Mouse (Mus musculus) hindbrain, embryonic 14.5 days (tissue): ENCODE measurements around the gene Hist1h2ap. TPM values are rescaled to one million over a fixed set of nuclear protein-coding genes. Genes with fewer than 3 reads are reported as not detected.
"Not testable (repeated sequence)": the region's sequence is repeated elsewhere in the genome, so short reads cannot be mapped to it uniquely, and the experiment has no call there.

Experiments used
- ATAC-seq: fragments of 200-750 bp; cut with Nextera tagmentation; 2 replicates; pipeline ENCODE4 v1.8.0; 2017; ENCODE audit warnings: moderate number of reproducible peaks, mild to moderate bottlenecking, moderate TSS enrichment, moderate library complexity; ENCODE audit not compliant: low FRiP score
- DNase-seq: peaks from one replicate; pipeline ENCODE4 v3.0.0-alpha.2; 2015; ENCODE audit warnings: low spot score
- H3K27ac ChIP-seq: fragments of 300-500 bp; sonication (generic); 2 replicates; pipeline ENCODE4 v1.5.1; 2014; ENCODE audit warnings: mild to moderate bottlenecking, moderate library complexity
- H3K27me3 ChIP-seq: fragments of 300-500 bp; sonication (generic); 2 replicates; pipeline ENCODE4 v1.6.1; 2014; ENCODE audit warnings: mild to moderate bottlenecking, low read length, mixed read lengths; ENCODE audit not compliant: control insufficient read depth, insufficient read depth
- H3K36me3 ChIP-seq: fragments of 300-500 bp; sonication (generic); replicated peaks from 2 replicates; pipeline ENCODE4 v1.6.1; 2014; ENCODE audit not compliant: control insufficient read depth, insufficient read depth
- H3K4me1 ChIP-seq: fragments of 300-500 bp; sonication (generic); replicated peaks from 2 replicates; pipeline ENCODE4 v1.6.1; 2014; ENCODE audit warnings: antibody characterized with exemption, low read length, mixed read lengths; ENCODE audit not compliant: control insufficient read depth, insufficient read depth
- H3K4me2 ChIP-seq: fragments of 300-500 bp; sonication (generic); replicated peaks from 2 replicates; pipeline ENCODE4 v1.6.1; 2014; ENCODE audit warnings: mild to moderate bottlenecking, moderate library complexity
- H3K4me3 ChIP-seq: fragments of 300-500 bp; sonication (generic); replicated peaks from 2 replicates; pipeline ENCODE4 v1.5.1; 2014; ENCODE audit warnings: mild to moderate bottlenecking, low read length
- H3K9ac ChIP-seq: fragments of 300-500 bp; sonication (generic); 2 replicates; pipeline ENCODE4 v1.6.1; 2014
- H3K9me3 ChIP-seq: fragments of 300-500 bp; sonication (generic); 2 replicates; pipeline ENCODE4 v1.6.1; 2016; ENCODE audit warnings: low read length; ENCODE audit not compliant: control insufficient read depth
- WGBS: fragments of 180-500 bp; shearing (Covaris S2); extraction: QIAGEN DNeasy Blood & Tissue Kit; methylation state at CpG from one replicate; pipeline ENCODE4 v1.1.7; 2014; 5-methylcytosine and 5-hydroxymethylcytosine counted together
- polyA plus RNA-seq: library from polyadenylated mRNA; unstranded; fragments of >200 nt; fragmentation: Nextera tagmentation; extraction: Ambion mirVana; gene quantifications from 2 replicates; pipeline ENCODE4 v1.2.1, GENCODE M21; 2014

Hist1h2ap gene
- polyA plus RNA-seq, 1 experiment from 2014 or later = 574 TPM

DNA sequence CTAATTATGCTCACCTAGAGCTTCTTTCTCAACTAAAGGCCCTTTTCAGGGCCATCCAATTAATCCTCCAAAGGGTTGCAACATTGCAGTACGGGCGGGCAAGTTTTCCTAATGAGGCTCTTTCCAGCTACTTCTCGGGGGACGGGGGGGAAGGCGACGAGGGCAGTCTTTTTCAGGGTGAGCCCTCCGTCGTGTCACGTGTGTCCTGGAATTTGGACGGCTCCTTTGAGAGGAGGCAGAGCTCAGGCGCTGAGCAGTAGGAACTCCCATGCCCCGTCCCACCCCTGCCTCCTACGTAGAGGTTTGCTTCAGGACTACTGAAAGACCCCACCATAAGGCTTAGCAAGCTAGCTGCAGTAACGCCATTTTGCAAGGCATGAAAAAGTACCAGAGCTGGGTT, 21.2 kb downstream of the Hist1h2ap start:
- H3K4me3 ChIP-seq, H3K27ac ChIP-seq, H3K36me3 ChIP-seq, DNase-seq, H3K9ac ChIP-seq, H3K27me3 ChIP-seq, H3K9me3 ChIP-seq, H3K4me1 ChIP-seq: not testable (repeated sequence)
- 0% methylated on average over 13 of the region's 14 CpGs for WGBS
- peak; percentile 19 for ATAC-seq
- peak overlapping the region; percentile 47 for H3K4me2 ChIP-seq

DNA sequence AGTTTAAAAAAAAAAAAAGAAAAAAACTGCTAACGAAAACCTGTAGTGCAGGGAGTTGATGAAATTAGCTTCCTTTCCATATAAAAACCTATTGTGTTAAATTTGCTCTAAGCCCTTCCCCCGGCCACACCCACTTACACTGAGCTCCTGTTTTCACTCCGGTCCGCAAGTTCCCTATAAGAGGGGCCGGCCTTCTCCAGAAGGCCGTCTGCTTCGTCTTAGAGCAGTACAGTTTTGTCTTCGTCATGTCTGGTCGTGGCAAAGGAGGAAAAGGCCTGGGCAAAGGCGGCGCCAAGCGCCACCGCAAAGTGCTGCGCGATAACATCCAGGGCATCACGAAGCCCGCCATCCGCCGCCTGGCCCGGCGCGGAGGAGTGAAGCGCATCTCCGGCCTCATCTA, 21.8 kb downstream of the Hist1h2ap start, which contains the start of gene Hist1h4m:
Hist1h4m (plus strand) TSS at position 208 of the 400 bp plus-strand sequence.
- not testable (repeated sequence) for H3K4me1 ChIP-seq, H3K27ac ChIP-seq, H3K9ac ChIP-seq, H3K4me3 ChIP-seq, DNase-seq, H3K36me3 ChIP-seq, H3K9me3 ChIP-seq, H3K27me3 ChIP-seq
- ATAC-seq = peak; percentile 67
- H3K4me2 ChIP-seq = peak within 1 kb of the TSS; percentile 47
- no CpG with 5 or more reads among the region's 24 CpGs for WGBS

DNA sequence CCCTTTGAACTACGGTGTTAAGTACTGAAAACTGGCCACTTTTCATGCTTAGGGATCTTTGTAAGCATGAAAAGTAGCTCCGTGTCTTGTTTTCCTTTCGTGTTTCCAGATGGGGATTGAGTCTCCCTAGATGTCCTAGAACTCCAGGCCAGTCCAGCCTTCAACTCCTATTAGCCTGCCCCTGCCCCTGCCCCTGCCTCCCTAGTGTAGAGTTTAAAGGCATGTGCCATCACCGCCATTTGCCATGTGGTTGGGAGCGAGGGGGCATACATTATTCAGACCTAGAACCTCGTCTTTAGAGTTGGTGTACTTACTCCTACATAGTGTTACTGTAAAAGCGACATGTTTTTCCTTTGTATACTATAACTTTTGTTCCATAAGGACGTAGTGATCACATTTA, 22.2 kb downstream of the Hist1h2ap start:
- H3K4me3 ChIP-seq, H3K27me3 ChIP-seq, H3K36me3 ChIP-seq, H3K27ac ChIP-seq, DNase-seq, H3K4me2 ChIP-seq, H3K9ac ChIP-seq, H3K9me3 ChIP-seq, H3K4me1 ChIP-seq: not testable (repeated sequence)
- ATAC-seq = peak; percentile 26
- no CpG with 5 or more reads among the region's 8 CpGs for WGBS

DNA sequence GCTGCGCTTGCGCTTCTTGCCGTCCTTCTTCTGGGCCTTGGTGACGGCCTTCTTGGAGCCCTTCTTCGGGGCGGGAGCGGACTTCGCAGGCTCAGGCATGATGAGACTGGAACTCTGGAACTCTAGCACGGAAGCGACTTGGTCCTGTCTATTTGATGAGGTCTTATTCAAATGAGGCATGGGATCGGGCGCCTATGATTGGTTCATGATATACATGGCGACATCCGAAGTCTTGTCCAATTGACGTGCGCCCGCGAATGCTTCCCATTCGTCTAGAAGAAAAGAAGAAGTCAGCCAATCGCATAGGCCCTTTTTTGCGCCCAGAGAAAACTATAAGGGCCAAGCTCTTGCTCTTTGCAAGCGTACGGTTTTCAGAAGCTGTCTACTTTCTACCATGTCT, 23.2 kb downstream of the Hist1h2ap start, which contains the start of the genes Hist1h2bq and Hist1h2ao:
Hist1h2bq (minus strand) TSS at position 125 of the 400 bp plus-strand sequence.
Hist1h2ao (plus strand) TSS at position 393 of the 400 bp plus-strand sequence.
- H3K4me2 ChIP-seq, H3K4me1 ChIP-seq, H3K4me3 ChIP-seq, H3K27me3 ChIP-seq, H3K36me3 ChIP-seq, H3K27ac ChIP-seq, H3K9ac ChIP-seq, DNase-seq, H3K9me3 ChIP-seq: not testable (repeated sequence)
- peak; percentile 98 for ATAC-seq
- no CpG with 5 or more reads among the region's 23 CpGs for WGBS

- not testable (repeated sequence) for H3K27me3 ChIP-seq, H3K4me2 ChIP-seq, H3K4me1 ChIP-seq, DNase-seq, H3K9ac ChIP-seq, H3K36me3 ChIP-seq, H3K9me3 ChIP-seq, H3K27ac ChIP-seq, H3K4me3 ChIP-seq
- ATAC-seq = peak; percentile 70
- WGBS = no CpG with 5 or more reads among the region's 4 CpGs
These were observed 30.2 kb downstream of the Hist1h2ap start for GRCm38 (mm10) chr13:21803058-21803457.

DNA sequence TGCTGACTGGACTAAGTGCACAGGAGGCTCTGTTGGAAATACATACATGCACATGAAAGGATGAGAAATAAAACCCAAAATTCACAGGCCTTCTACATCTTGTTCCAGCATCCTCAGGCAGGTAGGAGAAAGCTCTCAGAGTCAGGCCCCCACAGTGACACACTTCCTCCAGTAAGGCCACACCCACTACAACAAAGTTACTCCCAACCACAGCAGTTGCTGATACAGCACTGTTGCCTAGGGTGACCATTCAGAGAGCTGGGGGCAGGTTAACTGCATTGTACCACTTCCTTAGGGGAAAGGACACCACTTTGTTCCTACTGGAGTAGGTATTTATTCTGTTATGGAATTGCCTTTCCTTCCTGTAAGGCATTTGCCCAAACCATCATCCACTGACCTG, 36.1 kb downstream of the Hist1h2ap start:
- DNase-seq, H3K9me3 ChIP-seq, ATAC-seq, H3K27ac ChIP-seq, H3K4me1 ChIP-seq, H3K36me3 ChIP-seq, H3K4me3 ChIP-seq, H3K9ac ChIP-seq, H3K27me3 ChIP-seq, H3K4me2 ChIP-seq: not testable (repeated sequence)

DNA sequence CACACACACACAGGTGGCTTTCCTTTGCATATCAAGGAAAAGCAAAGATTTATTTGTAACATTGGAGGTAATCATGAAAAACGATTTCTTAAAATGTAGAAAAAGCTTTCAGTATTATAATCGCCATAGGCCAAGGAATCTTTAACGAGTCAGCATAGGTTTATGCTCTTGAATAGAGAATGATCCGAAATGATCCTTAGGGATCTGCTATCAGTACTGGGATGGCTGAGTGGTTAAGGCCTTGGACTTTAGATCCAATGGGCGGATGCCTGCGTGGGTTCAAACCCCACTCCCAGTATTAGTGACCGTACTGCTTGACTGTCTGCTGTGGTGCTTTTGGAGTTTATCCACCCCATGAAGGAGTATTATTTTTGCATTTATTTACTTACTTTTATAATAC, 37.7 kb downstream of the Hist1h2ap start:
- ATAC-seq = no peak
- Histone ChIP-seq H3K27ac (no peak overlapping the region), H3K4me1 (0 out of 2 replicates have a peak, but pooled peaks cover 5% of the 10 kb centered on the region), H3K9me3 (no peaks in the 10 kb centered on the region), H3K4me3 (no peak overlapping the region), H3K4me2 (no peak overlapping the region), H3K27me3 (no peaks in the 10 kb centered on the region), H3K9ac (no peak overlapping the region), H3K36me3 (no peaks in the 10 kb centered on the region)
- no peak for DNase-seq
- 92% methylated on average over 7 of the region's 7 CpGs for WGBS

DNA sequence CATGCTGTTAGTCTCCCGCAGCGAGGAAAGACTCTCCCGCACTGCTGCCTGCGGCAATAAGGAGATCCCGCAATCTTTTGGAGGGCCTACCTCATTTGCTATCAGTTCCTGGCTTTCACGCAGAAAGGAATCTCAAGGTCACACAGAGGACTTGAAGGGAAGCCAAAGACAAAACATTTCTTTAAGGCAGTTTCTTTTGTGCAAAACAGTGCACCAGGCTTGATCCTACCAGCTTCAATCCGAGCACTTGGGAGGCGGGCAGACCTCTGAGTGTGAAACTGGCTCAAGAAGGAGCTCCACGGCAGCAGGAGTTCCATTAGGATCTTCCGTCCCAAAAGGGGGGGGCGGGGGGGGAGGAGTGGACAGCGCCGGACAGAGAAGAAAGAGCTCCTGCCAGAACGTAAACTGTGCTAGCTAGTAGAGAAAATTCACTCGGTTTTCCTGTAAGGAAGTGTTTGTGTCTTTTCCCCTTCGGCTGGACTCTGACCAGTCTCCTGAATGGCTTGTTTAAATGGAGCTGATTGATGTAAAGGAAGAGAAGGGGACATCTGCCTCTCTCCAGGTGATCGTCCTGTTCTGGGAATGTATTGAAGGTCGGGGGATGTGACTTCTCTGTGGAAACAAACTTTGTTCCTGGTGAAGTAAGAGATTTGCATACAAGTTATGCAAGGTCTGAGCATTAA, 42.6 kb downstream of the Hist1h2ap start:
- Histone ChIP-seq H3K4me3 (no peak overlapping the region), H3K27me3 (no peaks in the 10 kb centered on the region), H3K9ac (peak overlapping the region; percentile 24; the same call in 1 of the 2 replicates)

DNA sequence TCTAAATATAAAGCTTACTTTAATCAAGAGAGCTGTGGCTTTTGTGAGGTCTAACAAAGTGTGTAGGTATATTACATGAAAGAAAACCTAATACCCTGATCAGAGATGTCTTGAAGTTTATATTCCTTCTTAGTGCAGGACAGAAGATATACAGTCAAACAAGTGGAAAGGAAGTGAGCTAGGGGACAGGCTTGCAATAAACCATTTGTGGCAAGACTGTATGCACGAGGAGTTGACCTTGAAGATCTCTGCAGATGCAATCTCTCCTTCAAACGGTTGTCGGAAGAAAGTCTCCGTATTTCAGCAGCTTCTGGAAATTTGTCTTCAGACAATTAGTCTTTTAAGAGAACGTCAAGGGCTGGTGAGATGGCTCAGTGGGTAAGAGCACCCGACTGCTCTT, 43.4 kb downstream of the Hist1h2ap start:
- H3K4me2 ChIP-seq = no peak overlapping the region
- H3K27me3 ChIP-seq = no peaks in the 10 kb centered on the region
- WGBS = 57% methylated on average over 6 of the region's 6 CpGs
- H3K36me3 ChIP-seq = no peaks in the 10 kb centered on the region
- ATAC-seq (no peak), DNase-seq (no peak)
- H3K9ac ChIP-seq = no peak overlapping the region
- no peaks in the 10 kb centered on the region for H3K9me3 ChIP-seq
- H3K27ac ChIP-seq = no peak overlapping the region
- H3K4me1 ChIP-seq = peaks cover 21% of the 10 kb centered on the region
- H3K4me3 ChIP-seq = no peak overlapping the region

More for the DNA sequence above, 42.6 kb downstream of the Hist1h2ap start:
- Histone ChIP-seq H3K27ac (no peak overlapping the region), H3K9me3 (no peaks in the 10 kb centered on the region), H3K4me1 (peaks cover 21% of the 10 kb centered on the region), H3K4me2 (peak overlapping the region; percentile 41), H3K36me3 (no peaks in the 10 kb centered on the region)
- 7% methylated on average over 18 of the region's 18 CpGs for WGBS
- ATAC-seq = no peak
- DNase-seq = no peak
